Mouse (Mus musculus) small intestine, adult 2 months (tissue): ENCODE results near the gene Mettl27.

Experiments
- CTCF ChIP-seq: fragments of 200-500 bp; IDR thresholded peaks from 2 replicates; pipeline ENCODE4 v1.5.1; 2012; ENCODE audit warnings: low read depth, mild to moderate bottlenecking, control low read depth, inconsistent platforms, low read length, moderate library complexity, mixed read lengths; ENCODE audit not compliant: insufficient replicate concordance, insufficient read length; ENCODE audit errors: extremely low read depth
- POLR2A ChIP-seq: fragments of 200-500 bp; IDR thresholded peaks from 2 replicates; pipeline ENCODE4 v1.6.1; 2012; ENCODE audit warnings: low read depth, mild to moderate bottlenecking, control low read depth, inconsistent platforms, low read length, moderate library complexity

GRCm38 (mm10) chr5:134939069-134939468, 6.9 kb downstream of the Mettl27 start:
- TF ChIP-seq CTCF (no peak), POLR2A (no peak)
